Mouse (Mus musculus) adrenal gland, adult (tissue): Measurements from ENCODE around the gene Fxyd2.

Experiments used
- DNase-seq, 2 experiments: peaks; one replicate each; pipeline ENCODE4 v3.0.0; 2022 to 2023; ENCODE audit warnings: low spot score in 1 of 2; ENCODE audit not compliant: inconsistent age in 2 of 2

The Fxyd2 gene

DNA sequence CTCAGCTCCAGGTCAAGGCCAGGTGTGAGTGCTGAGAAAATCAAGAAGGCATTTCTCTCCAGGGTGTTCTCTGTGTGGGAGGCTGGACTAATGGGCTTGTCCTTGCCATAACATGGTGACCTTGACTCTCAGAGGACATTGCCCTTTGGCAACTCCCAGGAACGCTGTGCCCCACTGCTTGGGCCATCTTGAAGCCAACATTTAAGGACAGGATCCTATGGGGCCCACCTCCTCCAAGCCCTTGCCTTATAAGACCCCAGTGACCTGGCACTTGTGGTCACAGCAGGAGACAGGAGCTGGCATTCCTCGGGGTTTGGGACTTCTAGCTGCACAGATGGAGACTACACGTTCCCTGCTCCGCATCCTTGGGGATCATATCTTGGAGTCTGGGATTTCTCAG is at the start of gene Fxyd2:
Fxyd2 (plus strand) TSS at position 236 of the 400 bp plus-strand sequence.
- no peak for DNase-seq

DNA sequence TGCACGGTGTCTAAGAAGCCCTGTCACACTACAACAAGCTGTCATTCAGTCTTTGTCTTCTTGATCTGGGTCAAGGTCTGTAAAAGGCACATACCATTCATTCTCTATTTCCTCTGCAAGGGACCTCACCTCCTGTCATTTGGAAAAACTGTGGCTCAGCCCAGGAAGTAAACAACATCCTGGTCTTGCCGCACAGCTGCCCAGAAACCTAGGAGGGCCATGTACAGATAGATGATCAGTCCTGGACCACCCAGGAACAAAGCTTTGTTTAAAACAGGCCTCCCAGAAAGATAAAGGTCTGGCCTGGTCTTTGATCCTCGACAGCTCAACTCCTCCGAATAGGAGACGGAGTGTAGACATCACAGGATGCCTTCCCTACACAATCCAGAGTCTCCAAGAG is 49.6 kb upstream of the Fxyd2 start:
- no peak for DNase-seq

DNA sequence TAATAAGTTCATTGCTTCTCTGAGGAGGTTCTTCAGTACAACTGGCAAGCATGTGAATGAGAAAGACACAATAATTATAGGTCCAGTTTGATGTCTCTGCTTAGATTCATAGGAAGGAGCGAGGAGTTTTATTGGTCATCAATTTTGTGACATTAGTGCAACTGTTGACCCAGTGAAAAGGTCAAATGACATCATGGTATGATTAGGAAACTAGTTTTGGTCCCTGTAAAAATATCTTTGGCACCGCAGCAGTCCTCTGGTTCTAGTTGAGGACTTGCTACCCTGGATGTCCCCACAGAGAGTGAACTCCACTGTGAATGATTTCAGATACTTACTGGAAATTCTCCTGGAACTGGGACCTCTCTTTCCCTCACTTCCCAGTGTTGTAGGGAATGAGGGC is 44.3 kb upstream of the Fxyd2 start:
- DNase-seq: peak in 1 of 2 experiments; percentile 63

DNA sequence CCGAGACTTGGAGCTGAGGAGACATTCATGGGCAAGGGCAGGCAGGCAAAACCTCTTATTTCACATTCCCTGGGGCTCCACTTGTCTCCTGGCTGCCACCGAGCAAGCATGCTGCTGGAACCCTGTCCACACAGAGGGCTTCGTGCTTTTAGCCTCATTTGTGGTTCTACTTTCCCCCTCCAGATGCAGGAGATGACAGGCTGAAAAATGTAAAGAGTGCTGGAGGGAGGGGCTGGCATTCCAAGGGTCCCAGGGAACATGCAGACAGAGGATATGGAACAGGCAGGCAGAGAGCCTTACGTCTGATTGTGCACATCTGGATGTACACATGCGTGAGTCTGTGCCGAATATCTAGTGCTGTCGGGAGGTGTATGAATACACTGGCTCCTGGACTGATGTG is 41.1 kb upstream of the Fxyd2 start:
- DNase-seq: no peak

DNA sequence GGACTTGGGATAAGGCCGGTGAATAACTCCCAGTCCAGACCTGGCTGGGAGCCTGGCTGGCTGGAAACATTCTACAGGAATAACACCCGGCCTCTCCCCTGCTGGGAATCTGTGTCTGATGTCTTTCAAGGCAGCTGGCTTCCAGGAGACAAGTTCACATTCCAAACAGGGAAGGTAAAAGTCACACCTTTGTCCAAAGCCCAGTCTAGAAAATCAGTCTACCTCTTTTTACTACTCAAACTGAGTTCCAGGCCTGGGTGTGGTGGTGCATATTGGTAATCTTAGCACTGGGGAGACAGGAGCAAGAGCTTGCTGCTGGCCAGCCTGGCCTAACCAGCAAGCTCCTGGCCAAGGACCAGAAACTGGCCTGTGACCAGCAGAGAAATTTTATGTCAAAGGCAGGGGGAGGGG is 37.4 kb upstream of the Fxyd2 start:
- DNase-seq: peak in 1 of 2 experiments; percentile 63

DNA sequence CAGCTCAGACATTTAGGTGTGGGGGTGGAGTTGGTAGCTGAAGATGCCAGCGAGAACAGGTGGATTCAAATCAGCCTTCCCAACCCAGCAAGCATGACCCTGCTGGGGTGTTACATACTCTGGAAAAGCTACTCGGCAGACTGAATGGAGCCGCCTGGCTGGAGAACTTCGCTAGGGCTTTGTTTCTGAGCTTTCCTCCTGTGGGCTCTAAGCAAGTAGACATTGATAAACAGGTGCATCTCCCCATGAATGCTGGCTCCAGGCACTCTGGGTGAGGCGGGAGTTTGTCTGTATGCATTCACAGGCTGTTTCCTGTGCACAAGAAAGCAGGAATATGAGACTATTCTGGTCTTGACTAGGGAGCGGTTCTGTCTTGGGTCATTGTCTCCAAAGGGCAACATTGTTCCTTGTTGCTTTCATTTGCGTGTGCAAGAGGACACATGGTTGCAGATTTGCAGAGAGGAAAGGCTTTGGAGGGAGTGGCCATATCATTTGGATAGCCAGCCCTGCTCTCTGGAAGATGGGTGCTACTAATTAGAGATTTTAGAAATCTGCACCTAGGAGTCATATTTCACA is 35.7 kb upstream of the Fxyd2 start:
- DNase-seq: no peak

DNA sequence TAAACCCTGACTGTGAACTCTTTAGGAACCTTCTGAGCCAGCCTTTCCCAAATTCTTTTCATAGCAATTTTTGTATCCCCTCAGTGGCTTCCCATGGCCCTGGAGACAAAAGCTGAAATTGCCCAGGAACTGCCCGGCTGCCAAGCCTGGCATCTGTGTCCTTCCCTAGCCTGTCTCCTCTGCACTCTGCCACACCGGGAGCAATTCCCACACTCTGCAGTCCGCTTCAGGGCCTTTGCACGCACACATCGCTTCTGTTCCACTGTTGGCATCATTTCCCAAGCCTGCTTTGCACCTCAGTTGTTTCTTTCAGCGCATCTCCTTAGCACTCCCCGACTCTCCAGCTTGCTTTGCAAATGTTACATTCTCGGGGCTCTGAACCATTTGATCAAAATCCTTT is 31.8 kb upstream of the Fxyd2 start:
- peak in 1 of 2 experiments; percentile 52 for DNase-seq

DNA sequence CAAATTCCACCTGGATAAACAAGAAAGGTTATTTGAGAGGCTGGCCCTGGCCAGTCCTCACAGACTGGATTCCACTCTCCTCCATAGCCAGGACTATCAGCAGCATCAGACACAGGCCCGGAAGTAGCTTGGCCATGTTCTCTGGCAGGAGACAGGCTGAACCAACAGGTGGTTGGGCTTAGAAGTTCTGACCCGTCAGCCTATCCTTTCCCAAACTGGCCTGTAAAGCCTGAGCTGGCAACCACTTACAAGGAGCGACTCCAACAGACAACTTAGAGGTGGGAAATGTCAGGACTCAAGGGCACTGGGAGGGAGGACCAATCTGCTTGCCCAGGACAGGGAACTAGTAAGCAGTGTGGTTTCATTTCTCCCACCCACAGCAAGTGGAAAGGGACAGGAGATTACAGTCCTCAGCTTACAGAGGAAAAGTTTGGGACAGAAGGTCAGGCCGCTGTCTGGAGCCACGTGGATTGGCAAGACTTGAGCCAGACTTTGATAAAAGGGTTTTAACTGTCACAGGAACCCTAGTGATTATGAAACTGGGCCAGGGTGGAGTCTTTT is 31.0 kb upstream of the Fxyd2 start:
- peak; percentile 76 to 94 for DNase-seq

DNA sequence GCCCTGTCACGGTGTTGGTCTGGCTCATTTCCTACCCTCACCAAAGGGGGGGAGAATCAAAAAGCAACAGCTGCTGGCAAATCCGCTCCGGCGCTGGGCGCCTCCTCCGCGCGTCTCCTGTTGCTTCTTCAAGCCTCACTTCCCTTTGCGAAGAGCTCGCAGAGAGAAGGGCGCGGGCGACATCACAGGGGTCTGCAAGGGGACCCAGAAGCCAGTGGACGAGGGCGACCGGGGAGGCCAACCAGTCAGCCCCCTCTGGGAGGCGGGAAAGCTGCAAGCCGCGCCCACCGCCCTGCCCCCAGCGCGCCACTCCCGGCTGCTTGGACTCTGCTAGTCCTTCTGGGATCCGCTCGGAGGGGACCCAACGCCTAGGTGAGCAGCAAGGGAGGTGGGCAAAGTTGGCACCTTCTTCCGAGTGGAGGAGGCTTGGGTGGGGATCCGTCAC is 29.3 kb upstream of the Fxyd2 start, which contains the start of gene Fxyd6:
Fxyd6 (plus strand) TSS at position 69 of the 445 bp plus-strand sequence.
- DNase-seq: peak; percentile 85 to 94

DNA sequence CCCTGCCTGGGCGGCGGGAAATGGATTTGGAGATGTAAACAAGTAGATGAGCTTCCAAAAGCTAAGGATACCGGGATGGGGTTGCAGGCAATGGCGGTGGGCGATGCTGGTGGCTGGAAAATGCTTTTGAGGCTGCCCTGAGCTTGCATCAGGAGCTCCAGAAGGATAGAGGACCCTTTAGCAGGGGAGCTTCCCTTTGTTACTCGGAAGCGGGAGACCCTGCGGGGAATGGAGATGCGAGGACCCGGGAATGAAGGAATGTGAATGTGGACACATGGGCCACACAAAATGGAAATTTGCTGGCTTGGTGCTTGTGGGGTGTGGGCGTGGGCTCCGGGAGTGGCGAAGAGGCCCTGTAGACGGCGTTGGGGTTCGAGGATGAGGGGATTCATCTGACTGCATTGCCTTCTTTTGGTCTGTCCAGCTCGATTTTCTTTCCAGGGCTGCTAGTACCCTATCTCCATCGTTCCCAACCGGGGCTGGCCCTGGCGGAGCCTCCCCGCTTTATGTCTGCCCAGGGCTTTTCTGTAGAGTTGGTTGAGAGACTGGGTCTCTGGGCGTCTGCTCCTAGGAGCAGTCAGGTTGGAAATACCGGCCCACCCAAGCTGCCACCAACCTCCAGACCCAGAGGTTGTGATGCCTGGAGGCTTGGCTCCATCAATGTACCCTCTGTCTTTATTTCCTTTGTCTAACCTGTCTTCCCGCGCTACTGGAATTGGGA is 28.7 kb upstream of the Fxyd2 start:
- DNase-seq: peak in 1 of 2 experiments; percentile 65

DNA sequence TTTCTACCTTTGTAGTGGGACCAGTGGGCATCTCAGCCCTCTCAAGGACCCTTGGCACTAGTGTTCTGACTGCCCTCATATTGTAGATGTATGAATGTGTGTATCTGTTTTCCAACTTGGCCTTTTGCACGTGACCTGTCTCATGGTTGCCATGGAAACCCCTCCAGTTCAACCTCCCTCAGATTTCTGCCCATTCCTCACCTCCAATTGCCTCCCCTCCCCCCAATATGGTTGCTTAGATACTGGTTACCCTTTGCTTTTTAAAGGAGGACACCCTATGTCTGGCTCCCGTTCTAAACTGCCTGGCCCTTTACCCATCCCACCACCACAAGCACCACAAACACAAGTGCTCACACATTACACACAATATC is 28.1 kb upstream of the Fxyd2 start:
- peak in 1 of 2 experiments; percentile 66 for DNase-seq

DNA sequence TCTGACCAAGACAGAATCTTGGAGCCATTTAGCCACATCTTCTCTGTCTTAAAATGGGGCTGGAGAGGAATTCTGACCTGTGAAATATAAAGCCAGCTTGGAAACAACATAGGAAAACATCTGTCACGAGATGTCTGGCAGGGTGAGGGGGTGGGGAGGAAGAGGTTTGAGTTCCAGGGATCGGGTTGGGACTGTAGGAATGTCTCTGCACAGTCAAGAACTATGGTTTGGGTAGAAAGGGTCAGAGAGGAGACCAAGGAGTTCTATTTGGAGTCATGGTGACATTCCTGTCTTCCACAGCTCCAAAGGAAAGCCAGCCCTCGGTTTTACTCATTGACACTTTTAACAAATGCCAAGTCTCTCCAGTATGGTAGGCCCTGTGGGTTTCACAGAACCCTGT is 25.6 kb upstream of the Fxyd2 start:
- DNase-seq: no peak

DNA sequence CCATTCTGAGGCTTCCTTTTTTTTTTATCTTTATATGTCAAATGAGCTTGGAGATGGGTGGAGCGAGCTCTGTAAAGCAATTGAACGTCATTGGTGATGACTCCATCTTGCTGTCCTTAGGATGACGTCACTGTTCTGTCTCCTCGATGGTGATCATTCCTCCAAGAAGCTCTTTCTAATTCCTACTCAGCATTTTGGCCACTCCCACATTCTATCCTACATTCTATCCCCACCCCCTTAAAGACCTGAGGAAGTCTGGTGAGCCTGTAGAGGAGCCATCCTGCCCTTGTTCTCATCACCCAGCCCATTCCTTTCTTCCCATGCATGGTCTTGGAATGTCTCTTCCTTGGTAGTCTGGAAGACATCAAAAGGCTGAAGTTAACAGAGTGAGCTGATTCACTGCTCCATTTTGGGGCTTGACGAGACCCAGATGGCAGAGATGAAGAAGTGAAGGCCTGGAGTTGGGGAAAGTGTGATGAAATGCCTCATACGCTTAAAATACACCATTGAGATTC is 24.4 kb upstream of the Fxyd2 start:
- DNase-seq: no peak

DNA sequence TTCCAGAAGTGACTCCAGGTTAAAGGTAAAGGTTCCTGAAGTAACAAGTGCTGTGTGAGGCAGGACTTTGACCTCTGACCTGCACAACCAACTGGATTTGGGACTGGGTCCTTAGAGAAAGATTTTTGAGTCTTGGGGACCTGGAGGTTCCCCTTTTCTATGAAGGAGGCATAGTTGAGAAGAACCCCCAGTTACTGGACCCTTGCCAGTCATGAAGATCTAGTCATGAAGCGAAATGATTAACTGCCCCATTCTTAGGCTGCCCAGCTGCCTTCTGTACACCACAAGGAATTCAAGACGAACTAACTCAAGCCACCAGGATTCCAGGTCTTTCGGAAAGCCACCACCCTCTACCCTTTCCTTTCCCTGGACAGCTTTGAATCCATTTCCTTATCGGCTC is 23.0 kb upstream of the Fxyd2 start:
- DNase-seq: no peak

DNA sequence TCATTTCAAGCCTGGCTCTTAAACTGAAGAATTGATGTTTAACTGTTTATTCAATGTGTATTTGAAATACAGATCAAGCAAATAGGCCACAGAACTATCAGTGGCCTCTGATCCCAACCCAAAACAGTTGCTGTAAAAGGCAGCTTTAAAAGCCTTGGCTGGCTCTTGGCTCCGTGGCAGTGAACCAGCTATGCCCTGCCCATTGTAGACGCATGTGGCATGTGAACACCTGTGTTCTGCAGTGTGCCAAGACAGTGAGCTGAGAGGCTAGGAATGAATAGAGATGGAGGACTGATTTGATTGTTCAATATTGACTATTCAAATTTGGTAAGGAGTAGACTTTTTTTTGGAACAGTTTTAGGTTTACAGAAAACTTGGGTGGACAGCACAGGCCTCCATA is 22.6 kb upstream of the Fxyd2 start:
- DNase-seq: no peak

DNA sequence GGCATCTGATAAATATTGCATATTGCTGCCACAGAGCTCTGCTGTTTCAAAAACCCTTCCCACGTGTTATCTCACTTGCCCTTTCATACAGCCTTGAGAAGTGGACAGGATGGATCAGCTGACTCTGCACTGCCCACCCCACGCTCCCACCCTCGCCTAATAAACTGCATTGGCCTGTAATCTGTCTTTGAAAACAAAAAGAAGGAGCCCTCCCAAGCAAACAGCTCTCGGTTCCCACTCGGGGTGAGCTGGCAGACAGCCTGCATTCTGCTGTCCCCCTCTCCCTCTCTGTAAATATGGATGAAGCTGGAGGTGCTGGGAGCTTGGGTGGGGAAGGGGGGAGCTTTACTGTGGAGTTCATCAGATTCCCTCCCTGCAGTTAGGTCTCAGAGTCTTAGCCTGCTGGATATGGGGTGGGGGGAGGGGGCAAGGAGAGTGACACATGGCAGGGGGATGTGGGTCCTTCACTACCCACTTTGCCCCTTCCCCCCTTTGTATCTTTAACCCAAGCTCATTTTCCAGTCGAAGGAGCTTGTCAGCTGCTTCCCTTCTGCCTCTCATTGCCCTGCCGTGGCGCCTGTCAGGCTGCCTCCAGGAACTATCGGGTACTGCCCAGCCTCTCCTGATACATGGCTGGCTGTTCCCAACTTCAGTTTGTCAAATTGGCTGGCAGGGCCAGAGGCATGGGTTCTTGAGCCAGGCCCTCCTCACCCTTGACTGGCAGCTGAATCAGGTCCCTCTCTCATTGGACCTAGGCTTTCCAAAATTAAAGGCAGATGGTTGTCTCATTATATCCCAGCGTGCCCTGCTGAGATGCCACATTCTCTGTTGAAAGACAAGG is 18.8 kb upstream of the Fxyd2 start:
- DNase-seq: peak; percentile 55 to 81

DNA sequence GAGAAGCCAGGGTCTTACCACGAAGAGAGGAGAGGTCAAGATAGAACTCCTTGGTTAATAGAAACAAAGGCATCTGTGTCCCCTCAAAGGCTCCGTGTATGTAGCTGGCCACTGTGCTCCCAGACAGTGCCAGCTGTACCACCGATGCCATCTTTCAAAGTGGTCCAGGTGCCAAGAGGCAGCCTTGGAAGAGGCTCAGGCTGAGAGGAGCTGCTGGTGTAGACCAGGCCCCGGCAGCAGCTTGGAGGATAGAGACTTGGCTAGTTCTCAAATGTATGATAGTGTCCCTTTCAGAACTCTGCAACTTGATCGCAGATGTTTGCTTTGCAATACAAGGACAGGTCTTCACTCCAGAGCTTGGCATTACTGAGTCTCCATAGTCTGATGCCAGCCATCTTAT is 17.1 kb upstream of the Fxyd2 start:
- DNase-seq: no peak

DNA sequence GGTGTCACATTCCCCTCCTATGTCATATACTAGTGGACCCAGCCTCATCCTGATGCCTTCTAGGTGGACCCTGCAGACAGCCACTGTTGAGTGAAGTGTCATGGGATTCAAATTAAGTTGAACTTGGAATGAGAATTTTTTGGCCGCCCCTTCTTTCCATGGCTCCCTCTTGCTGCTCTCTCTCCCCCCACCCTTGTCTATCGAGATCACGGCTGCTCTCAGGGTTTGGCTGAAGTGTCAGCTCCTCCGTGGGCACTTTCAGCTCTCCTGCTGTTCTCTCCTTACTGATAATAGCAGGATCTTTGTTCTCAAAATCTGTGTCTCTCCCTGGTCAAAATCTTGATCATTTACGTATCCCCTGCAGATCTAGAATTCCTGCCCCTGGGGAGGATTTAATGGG is 16.6 kb upstream of the Fxyd2 start:
- no peak for DNase-seq

DNA sequence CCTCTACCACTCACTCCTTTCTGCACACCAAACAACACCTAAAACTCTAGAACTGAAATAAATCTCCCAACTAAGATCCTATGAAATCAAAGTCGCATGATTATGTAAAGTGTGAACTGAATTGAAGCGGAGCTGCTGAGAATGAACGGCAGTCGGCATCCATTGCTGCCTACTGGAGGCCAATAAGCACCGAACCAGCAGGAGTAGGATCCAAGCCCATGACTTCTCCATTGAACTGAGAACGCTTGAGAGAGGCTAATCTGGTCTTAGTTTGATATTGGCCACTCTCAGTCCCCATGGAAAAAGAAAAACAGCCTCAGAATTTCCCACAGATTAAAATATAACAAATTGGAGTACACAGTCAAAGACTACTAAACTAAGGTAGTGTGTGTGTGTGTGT is 15.6 kb upstream of the Fxyd2 start:
- no peak for DNase-seq

DNA sequence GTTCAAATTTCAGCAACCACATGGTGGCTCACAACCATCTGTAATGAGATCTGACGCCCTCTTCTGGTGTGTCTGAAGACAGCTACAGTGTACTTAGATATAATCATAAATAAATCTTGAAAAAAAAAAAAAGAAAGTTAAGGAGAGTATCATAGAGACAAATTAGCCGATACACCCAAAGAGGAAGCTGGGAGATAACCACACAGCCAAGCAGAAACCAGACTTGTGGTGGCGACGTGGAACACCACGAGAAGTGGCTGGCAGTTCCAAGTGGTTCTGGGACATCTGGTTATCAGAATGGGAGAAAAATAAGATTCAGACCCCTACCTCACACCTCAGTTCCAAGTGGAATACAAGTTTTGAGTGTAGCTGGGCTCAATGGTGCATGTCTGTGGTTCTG is 12.8 kb upstream of the Fxyd2 start:
- no peak for DNase-seq

DNA sequence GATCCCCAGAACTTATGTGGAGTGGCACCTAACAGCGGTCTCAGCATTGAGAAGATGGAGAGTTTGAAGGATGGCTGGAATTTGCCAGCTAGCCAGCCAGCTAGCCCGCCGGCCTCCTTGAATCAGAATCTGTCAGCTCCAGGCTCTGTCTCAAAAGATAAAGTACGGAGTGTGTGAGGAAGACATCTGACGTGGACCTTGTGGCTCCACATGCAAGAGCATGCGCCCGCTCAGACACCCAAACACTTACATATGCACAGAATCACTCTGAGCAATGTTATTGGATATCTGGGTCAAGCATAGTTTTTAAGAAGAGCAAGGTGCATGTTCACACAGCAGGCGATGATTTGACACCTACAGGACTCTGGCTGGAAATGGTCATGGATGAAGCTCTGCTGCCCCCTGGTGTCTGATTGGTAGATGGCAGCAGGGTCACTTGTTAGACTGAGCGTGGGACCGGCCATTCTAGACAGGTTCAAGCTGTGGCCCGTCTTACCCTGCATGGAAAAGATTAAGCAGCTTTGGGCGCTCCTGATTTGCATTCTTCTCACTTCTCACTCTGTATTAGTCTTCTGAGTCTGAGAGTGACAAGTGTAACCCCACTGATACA is 11.0 kb upstream of the Fxyd2 start:
- peak; percentile 84 to 96 for DNase-seq
